Mouse (Mus musculus) C2C12 (cell line): Measurements from ENCODE around the gene Ebna1bp2.

Experiments used
- CEBPB ChIP-seq: IDR thresholded peaks from one replicate; pipeline ENCODE4 v1.6.1; 2011; ENCODE audit warnings: low read depth, mild to moderate bottlenecking, control low read depth, moderate library complexity
- CTCF ChIP-seq: IDR thresholded peaks from one replicate; pipeline ENCODE4 v1.5.1; 2011; ENCODE audit not compliant: control insufficient read depth, insufficient read depth, insufficient read length
- MYOD1 ChIP-seq: IDR thresholded peaks from one replicate; pipeline ENCODE4 v1.6.1; 2011; ENCODE audit warnings: low read depth; ENCODE audit not compliant: control insufficient read depth, insufficient read length

DNA sequence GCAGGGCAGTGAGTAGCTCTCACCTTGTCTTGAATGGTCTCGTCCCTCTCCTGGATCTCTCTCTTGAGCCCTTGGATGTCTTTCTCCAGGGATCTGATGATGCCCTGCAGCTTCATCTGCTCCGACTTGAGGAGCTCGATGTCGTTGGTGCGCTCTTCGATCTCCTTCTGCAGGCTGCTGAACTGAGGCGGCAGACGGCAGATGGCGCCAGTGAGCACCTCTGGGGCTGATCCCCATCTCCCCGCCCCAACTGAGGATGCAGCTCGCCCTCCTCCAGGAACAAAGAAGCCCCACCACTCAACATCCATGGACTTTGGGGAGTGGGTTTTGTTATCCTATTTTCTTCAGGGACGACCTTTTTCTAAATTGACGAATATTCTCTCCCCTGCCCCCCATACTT lies 41.3 kb upstream of the Ebna1bp2 start:
- TF ChIP-seq CTCF (peak; percentile 16), MYOD1 (no peak), CEBPB (no peak)
